In the genomic region with DNA sequence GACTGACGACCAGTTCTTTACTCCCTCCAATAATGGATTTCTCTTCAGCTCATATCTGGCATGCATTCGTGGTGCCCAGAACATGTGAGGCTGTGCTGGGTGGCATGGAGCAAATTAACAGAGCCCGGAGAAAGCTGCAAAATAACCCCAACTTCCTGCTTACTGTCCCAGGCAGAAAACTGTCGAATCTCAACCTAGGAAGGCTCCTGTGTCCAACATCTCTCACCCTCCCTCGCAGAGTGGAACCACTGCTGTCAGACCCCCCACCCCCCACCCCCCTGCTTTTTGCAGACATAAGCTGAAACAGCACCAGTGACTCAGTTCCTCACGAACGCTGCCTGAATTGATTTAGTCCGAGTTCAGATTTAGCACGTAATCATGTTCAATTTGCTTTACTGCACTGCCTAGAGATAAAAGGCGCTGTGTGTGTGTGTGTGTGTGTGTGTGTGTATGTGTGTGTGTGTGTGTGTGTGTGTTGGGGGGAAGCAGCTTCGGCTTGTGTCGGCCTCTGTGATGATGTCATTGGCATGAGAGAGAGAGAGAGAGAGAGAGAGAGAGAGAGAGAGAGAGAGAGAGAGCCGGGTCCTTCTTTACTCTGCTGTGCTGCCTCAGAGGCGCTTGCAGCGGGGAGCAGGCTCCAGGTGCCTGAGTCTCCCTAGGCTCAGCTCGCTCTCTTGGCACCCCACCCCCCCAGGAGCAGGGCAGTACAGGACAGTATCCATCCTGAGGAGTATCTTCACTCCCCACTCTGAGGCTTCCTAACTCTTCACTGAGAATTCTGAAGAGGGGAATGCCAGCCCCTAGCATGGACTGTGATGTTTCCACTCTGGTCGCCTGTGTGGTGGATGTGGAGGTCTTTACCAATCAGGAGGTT, we compare ENCODE assay signal across 8 mouse cellular contexts.
DNase-seq lines count a peak whose midpoint lies in the region; ATAC-seq and TF ChIP-seq lines count a peak whose summit lies in the region.

No protein-coding gene starts in this region.

- H3K27ac ChIP-seq in layer of hippocampus, adult 2 months: peak overlapping the region; percentile 77
- peak overlapping the region; percentile 78 to 80 for H3K27ac ChIP-seq in heart, embryonic 14.5 days (replicated peaks in 1 of 2; ENCODE audit: control insufficient read depth in 1 of 2, insufficient read depth in 1 of 2, low read depth in 2 of 2, low read length in 2 of 2)
- H3K27ac ChIP-seq in limb, embryonic 10.5 days: no peak overlapping the region; the same call in 1 of the 2 replicates

- peak overlapping the region; percentile 56 for H3K4me3 ChIP-seq in layer of hippocampus, adult 2 months
- peak overlapping the region; percentile 13 to 24; a peak in 3 of 4 replicates for H3K4me3 ChIP-seq in heart, embryonic 14.5 days (ENCODE audit: control insufficient read depth in 1 of 2, insufficient read depth in 1 of 2, low read depth in 1 of 2, low read length in 2 of 2)
- peak overlapping the region; percentile 24; the same call in 1 of the 2 replicates for H3K4me3 ChIP-seq in limb, embryonic 10.5 days

- no peaks in the 10 kb centered on the region for H3K36me3 ChIP-seq in heart, embryonic 14.5 days (ENCODE audit: control insufficient read depth, insufficient read depth, low read length)
- no peaks in the 10 kb centered on the region for H3K36me3 ChIP-seq in limb, embryonic 10.5 days

- ATAC-seq in heart, embryonic 14.5 days (ENCODE audit: insufficient number of reproducible peaks, insufficient read depth, low FRiP score, low read depth): peak; percentile 71

- H3K9me3 ChIP-seq in heart, embryonic 14.5 days (ENCODE audit: control insufficient read depth, low read length): no peaks in the 10 kb centered on the region
- no peaks in the 10 kb centered on the region for H3K9me3 ChIP-seq in limb, embryonic 10.5 days (replicated peaks)

- no peaks in the 10 kb centered on the region for H3K27me3 ChIP-seq in heart, embryonic 14.5 days (ENCODE audit: control insufficient read depth, insufficient read depth, low read length)
- no peaks in the 10 kb centered on the region for H3K27me3 ChIP-seq in limb, embryonic 10.5 days (ENCODE audit: low read depth, poor library complexity, severe bottlenecking)

- WGBS in heart, embryonic 14.5 days: 19% methylated on average over 14 of the region's 17 CpGs
- 59% methylated on average over 16 of the region's 17 CpGs for WGBS in limb, embryonic 10.5 days

- no peak for TF ChIP-seq CTCF in layer of hippocampus, adult 2 months (conservative IDR thresholded peaks at IDR 0.05)

- H3K4me1 ChIP-seq in heart, embryonic 14.5 days (ENCODE audit: control insufficient read depth in 2 of 2, insufficient read depth in 2 of 2, low read length in 2 of 2): peaks cover 9 to 18% of the 10 kb centered on the region in 2 experiments
- H3K4me1 ChIP-seq in limb, embryonic 10.5 days: peaks cover 13% of the 10 kb centered on the region

- H3K4me2 ChIP-seq in heart, embryonic 14.5 days (ENCODE audit: low read length): peak overlapping the region; percentile 64

- peak overlapping the region; percentile 62 for H3K9ac ChIP-seq in heart, embryonic 14.5 days (ENCODE audit: low read length)

- DNase-seq in layer of hippocampus, adult 2 months (ENCODE audit: low spot score in 2 of 2): peak in 1 of 2 experiments; percentile 17
- no peak for DNase-seq in layer of hippocampus, postnatal 36 days
- peak; percentile 66 to 67 for DNase-seq in cerebellum, postnatal 10 days
- peak; percentile 31 for DNase-seq in limb, embryonic 10.5 days (ENCODE audit: low spot score)
- DNase-seq in right cerebral cortex, postnatal 10 days (ENCODE audit: low spot score in 2 of 2): peak; percentile 61 to 64
- DNase-seq in urinary bladder, postnatal 4 days (ENCODE audit: low spot score in 2 of 2): no peak
- no peak for DNase-seq in kidney, postnatal 14 days

Comparison
In these comparisons a context has a peak if more than half of its experiments do, and no peak if none do; other contexts are left out.
1. DNase-seq: peak in cerebellum, postnatal 10 days (2 of 2), limb, embryonic 10.5 days (single experiment) and right cerebral cortex, postnatal 10 days (2 of 2); none in layer of hippocampus, postnatal 36 days (0 of 2), urinary bladder, postnatal 4 days (0 of 2) and kidney, postnatal 14 days (single experiment).
2. Peak in every context shown above with its lines, with median percentiles within 50 percentile points of each other: H3K4me3 ChIP-seq.